Mouse (Mus musculus) brain, embryonic 14.5 days (tissue): ENCODE results near the gene Flrt3. TPM values are rescaled to one million over a fixed set of nuclear protein-coding genes. Genes with fewer than 3 reads are reported as not detected.

Source experiments
- DNase-seq: peaks from one replicate; pipeline ENCODE4 v3.0.0-alpha.2; 2011; ENCODE audit warnings: low read depth
- CTCF ChIP-seq: fragments of 200-500 bp; IDR thresholded peaks from 2 replicates; pipeline ENCODE4 v1.5.1; 2012; ENCODE audit warnings: inconsistent platforms, mild to moderate bottlenecking, moderate library complexity, borderline replicate concordance; ENCODE audit not compliant: insufficient read depth, insufficient read length; ENCODE audit errors: extremely low read depth
- POLR2A ChIP-seq: fragments of 200-500 bp; IDR thresholded peaks from 2 replicates; pipeline ENCODE4 v1.6.1; 2012; ENCODE audit warnings: mild to moderate bottlenecking, inconsistent platforms, borderline replicate concordance; ENCODE audit not compliant: poor library complexity, insufficient read depth, insufficient read length, severe bottlenecking; ENCODE audit errors: extremely low read depth
- polyA plus RNA-seq: library from polyadenylated mRNA; depleted of rRNA; stranded (reverse); fragments of >200 nt; gene quantifications from 2 replicates; pipeline ENCODE4 v1.2.3, GENCODE M21; 2012

The Flrt3 gene
- polyA plus RNA-seq, 1 experiment: 18.1 TPM

DNA sequence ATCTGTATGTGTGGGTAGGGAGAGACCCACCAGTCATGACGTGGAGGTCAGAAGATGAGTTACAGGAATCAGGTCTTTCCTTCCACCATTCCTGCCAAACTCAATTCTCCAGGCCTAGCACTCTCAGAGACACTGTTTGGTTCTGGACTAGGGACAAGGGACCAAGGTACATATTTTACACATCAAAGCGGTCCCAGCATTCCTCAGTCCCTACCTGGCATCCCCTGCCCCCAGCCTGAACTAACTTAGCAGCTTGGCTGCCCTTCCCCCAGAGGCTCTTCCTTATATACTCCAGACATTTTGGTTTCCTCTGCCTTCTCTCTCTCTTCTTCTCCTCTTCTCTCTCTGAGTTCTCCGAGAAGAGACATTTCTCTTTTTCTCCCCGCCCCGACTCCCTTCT, 2.2 kb upstream of the Flrt3 start:
- DNase-seq: no peak
- TF ChIP-seq CTCF (no peak), POLR2A (no peak)

DNA sequence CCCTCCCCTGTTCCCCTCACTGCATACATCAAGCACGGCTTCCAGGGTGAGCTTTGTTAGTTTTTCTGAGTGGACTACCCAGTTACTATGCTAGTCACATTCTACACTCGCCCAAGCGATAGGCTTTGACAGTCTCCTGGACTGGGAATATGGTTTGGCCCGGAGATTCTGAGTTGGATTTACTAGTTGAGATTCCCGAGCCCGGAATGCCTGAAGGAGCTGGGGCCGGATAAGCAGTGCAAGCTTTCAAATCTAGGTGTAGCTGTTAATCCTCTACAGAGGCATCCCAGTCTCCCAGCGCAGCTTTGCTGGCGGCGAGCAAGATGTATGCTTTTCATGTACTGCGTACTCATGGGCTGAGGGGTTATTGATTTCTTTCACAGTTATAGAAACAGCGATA, 812 bp downstream of the Flrt3 start:
- no peak for TF ChIP-seq POLR2A
- TF ChIP-seq CTCF: peak; percentile 4; the same call in 1 of the 2 replicates
- peak; percentile 89 for DNase-seq

DNA sequence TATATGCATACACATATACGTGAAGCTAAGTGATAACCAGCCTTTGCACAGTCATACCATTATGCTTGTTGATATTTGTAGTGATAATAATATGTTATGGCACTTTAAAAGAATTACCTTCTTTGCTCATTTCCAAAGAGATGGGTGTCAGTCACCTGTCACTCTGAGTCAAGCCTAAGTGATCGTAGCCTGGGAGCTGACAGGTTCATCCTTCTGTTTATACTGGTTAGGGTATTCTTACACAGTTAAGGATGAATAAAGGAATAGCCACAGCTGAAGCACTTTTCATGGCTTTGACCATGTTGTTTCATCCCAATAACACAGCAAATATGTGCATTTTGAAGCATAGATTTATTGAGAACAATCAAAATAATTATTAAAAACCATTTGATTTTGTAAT, 1.5 kb downstream of the Flrt3 start:
- TF ChIP-seq POLR2A (no peak), CTCF (no peak)
- peak; percentile 53 for DNase-seq

DNA sequence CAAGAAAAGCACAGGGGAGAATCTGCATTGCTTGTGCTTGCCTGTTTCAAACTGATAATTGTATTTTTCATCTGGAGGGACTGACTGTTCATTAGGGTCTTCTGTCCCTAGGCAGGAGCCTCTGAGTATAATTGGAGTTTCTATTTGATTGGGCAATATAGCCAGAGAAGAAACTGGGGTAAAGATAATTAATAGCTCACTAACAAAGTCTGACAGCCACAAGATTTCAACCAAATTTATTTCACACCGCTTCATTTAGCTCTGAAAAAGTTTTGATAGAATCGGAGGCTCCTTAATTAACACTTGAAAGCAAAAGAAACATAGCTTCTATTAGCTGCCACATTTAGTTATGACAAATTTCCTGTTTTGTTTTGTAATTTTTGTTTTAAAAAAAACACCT, 2.2 kb downstream of the Flrt3 start:
- DNase-seq: peak; percentile 79
- TF ChIP-seq POLR2A (no peak), CTCF (no peak)

DNA sequence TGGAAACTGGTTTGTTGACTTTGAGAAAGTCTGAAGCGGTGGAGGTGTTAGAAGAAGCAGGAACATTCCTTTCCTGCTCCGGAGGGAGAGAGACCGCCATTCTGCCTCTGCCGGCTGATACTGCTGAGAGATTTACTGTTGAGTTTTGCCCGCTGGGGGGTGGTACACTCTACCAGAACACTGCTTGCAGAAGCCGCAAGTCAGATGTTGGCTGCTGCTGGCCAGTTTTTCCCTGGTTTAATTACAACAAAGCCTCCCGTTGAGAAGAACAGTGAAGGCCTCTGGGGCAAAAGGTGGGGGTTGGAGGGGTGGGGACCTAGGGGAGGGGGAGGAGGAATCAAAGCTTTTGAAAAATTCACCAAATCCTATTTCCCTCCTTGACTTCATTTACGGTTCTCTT, 3.0 kb downstream of the Flrt3 start:
- peak; percentile 97 for DNase-seq
- TF ChIP-seq CTCF (peak; percentile 77), POLR2A (0 out of 2 replicates have a peak, but pooled peaks have one; percentile 4)

DNA sequence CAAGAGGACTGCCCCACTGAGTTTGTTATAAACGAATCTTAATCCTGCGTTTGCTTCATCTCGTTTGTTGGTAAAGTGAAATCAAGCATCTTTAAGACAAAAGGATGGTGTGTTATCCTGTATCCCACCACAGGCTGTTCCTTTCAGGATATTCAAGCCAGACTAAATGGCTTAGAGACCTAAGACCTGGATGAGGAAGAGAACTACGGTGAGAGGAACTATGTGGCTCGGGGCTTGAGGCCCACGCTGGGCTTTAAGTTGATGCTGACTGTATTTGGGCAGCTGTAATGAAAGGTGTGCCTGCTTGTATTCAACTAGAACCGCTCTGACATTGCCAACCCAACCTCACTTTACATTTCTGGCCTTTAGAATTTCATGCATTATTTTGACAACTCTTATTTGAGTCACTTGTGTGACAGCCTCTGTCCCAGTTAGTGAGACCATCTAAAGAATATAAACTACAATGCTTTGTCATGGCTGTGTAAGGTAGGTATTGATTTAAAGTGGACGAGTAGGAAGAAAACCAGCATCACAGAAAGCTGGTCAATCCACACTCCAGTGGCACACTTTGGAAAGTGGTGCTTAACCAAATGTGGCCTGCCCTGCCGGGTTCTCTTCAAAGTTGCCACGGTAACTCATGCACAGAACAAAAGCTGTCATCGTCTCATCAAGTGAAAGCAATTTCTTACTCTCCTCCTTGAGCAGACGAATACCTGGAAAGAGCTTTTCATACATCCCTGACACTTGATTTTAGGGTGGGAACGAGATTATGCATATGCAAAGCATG, 3.8 kb downstream of the Flrt3 start:
- peak; percentile 55 for DNase-seq
- no peak for TF ChIP-seq POLR2A
- TF ChIP-seq CTCF: no peak

DNA sequence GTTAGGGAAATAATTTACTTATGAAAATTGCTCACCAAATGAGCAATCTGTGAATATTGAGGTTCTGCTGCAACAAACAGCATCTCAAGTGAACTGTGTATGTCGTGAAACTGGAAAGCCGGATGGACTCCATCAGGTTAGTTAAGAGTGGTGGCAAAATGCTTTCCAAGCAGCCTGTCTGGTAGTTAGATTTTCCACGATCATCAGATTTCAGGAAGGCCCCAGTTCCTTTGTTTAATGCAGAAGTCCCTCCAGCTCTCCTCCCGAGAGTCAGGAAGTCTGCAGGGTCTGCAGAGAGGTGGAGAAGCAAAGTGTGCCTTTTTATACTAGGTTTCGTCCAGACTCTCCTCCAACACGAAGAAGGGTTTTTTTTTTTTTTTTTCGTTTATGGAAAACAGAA, 4.4 kb downstream of the Flrt3 start:
- TF ChIP-seq POLR2A (no peak), CTCF (no peak)
- peak; percentile 59 for DNase-seq

DNA sequence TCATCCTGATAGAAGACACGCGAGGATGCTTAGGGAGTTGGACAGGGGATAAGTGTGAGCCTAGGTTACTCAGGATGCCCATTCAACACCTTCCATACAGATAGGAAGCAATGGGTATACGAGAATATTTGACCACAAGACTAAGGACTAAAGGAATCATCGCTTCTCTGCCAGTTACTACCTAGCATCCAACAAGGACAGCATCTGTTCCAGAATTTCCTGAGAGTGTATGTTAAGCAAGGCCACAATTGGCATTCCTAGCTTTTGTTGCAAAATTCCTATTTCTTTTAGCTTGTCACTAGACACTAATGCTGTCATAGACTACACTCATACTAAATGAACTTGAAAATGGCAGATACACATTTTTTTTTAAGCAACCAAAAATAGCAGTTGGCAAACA, 6.9 kb downstream of the Flrt3 start:
- TF ChIP-seq CTCF (no peak), POLR2A (no peak)
- no peak for DNase-seq

DNA sequence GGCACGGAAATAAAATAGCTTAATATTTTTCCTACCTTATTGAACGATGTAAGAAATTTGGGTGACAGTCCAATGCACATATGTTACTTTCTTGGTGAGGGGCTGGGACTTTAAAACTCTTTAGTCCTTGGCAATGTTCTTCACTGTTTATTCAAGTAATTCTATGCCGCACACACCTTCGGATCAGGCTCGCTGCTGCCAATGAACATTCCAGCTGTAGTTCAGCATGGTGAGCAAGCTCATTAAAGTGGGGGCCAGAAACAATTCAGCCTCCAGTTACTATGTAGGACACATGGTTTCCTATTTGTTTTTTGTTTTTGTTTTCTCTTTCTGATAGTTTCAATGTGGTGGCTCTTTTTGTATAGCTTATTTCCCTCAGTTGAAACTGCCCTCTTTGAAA, 8.6 kb downstream of the Flrt3 start:
- no peak for DNase-seq
- TF ChIP-seq POLR2A (no peak), CTCF (no peak)

DNA sequence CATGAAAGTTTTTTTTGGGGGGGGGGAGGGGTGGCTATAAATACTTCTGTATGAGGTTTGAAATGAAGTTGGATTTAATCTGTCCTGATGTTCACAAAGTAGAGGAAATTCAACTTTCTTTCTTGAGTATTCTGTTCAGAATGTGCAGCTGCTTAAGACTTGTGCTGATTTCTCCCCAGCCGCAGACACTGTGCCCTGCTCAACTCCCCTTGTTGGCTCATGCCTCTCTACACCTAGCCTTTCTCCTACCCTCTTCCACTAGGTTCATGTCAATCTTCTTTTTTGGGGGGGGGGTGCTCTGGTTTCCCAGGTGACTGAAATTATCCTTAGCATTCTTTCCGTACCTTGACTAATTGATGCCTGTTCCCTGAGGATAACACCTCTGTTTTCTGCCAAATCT, 17.3 kb downstream of the Flrt3 start:
- no peak for TF ChIP-seq CTCF
- TF ChIP-seq POLR2A: no peak
- no peak for DNase-seq

DNA sequence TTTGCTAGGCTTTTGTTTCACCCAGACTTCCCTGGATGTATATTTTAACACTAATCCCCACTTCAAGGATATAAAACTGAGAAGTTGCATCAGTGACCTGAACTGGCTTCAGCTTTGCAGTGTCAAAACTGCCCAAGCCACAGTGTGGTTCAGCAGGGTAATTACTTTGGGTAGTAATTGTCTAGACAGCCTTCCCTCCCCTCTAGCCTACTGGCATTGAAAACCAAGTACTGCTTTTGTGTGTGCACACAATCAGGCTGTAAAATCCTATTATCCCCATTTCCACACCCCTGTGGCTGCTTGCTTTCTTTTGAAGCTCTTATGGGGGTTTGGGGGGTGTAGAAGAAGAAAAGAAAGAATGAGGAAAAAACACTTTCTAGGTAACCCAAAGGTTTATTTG, 17.8 kb downstream of the Flrt3 start:
- DNase-seq: peak; percentile 85
- no peak for TF ChIP-seq CTCF
- no peak for TF ChIP-seq POLR2A

DNA sequence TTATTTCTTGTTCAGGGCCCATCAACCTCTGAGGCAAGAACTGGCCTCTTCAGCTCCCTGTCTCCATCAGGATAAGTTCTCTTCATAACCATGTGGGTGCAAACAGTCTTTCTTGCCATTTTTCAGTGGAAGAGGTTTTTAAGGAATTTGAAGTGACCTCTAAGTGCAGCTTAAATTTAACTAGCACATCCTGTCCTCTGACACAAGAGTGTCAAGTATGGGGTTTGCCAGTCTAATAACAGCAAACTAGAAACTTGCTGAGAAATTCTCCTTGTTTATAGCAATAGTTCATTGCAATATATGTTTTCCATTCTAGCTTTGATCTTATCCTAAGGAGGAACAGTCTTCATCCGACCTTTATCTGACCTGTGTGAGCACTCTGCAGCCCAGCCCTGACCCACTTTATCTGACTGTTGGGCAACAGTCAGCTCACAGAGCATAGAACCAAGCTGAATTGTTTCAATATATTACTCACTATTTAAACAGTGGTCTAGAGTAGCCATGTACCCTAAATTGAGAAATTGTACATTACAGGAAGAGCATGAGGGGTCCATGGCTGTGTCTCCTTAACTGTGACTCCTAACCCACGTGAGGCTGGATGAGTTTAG, 49.4 kb downstream of the Flrt3 start:
- DNase-seq: no peak
- TF ChIP-seq CTCF (no peak), POLR2A (no peak)

DNA sequence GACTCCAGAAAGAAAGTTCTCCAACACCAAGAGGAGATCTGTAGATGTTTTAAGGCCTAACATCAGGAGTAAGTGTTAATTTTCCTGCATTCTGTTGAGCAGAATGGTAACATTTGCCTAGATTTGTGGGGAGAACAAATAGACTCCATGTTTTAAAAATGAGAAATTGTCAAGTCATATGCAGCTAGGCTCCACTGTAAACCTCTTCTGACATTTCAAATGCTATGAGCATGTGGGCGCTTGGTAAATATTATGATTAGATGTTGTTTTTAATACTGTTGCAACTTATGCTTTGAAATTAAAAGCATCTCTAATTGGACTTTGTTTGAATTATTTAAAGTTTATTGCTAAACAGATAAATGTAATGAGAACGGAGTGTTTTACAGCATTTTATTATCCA, 55.8 kb downstream of the Flrt3 start:
- DNase-seq: no peak
- no peak for TF ChIP-seq CTCF
- no peak for TF ChIP-seq POLR2A
